Mouse (Mus musculus): ENCODE measurements at regions not wholly inside any gene's neighbourhood (a gene's known extent, or its start where the extent isn't known, plus 50 kb on each side); places are given as distances from the start of the nearest gene placed in this dataset.

DNA sequence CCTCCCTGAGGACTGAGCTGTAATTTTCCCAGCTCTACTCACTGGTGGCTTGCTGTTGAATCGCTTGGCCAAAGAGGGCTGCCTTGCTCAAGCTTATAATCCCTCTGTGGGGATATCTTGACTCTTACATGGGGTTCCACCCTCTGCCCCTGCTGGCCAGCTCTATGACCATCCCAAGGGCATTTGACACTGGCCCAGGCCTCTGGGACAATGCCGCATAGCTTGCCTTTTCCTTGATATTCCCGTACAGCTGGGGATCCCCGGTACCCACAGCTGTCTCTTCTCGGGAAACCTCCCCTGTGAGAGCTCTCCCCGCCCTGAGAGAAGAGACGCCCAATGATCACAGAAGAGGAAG is 187.9 kb downstream of the Snx10 start:
- TF ChIP-seq CTCF (IDR thresholded peaks at IDR 0.05; ENCODE audit: low read depth) (no peak), EP300 (IDR thresholded peaks at IDR 0.05; ENCODE audit: low read depth) (no peak)
